Mouse (Mus musculus): ENCODE results near the gene Pkig. TPM values are rescaled to one million over a fixed set of nuclear protein-coding genes. Genes with fewer than 3 reads are reported as not detected.

Gene Pkig
- total and polyA plus RNA-seq, 2 experiments from 2014 or later: 90.5 to 161 TPM

- H3K4me2 ChIP-seq (ENCODE audit: low read depth, low read length, poor library complexity, severe bottlenecking): no peak overlapping the region
- no peaks in the 10 kb centered on the region for H3K36me3 ChIP-seq (ENCODE audit: insufficient read depth, low read length)
- no peak for ATAC-seq (ENCODE audit: low FRiP score)
- peaks cover 10% of the 10 kb centered on the region; the same call in 1 of the 2 replicates for H3K4me1 ChIP-seq (ENCODE audit: insufficient read depth, low read length)
- H3K27ac ChIP-seq (ENCODE audit: low read depth, low read length): peak overlapping the region; percentile 32; the same call in 1 of the 2 replicates
- H3K9ac ChIP-seq (replicated peaks; ENCODE audit: low read length, poor library complexity, severe bottlenecking): no peak overlapping the region
- 82% methylated on average over 3 of the region's 3 CpGs for WGBS
- DNase-seq (ENCODE audit: low spot score): no peak
- TF ChIP-seq CTCF (IDR thresholded peaks at IDR 0.05): no peak
- H3K27me3 ChIP-seq (ENCODE audit: insufficient read depth, low read length): no peaks in the 10 kb centered on the region
- no peaks in the 10 kb centered on the region for H3K9me3 ChIP-seq (ENCODE audit: low read length)
- no peak overlapping the region for H3K4me3 ChIP-seq (ENCODE audit: low read depth, low read length)
Observed at GRCm38 (mm10) chr2:163689771-163690170, 31.6 kb downstream of the Pkig start.

- WGBS: 58% methylated on average over 8 of the region's 8 CpGs
- Histone ChIP-seq H3K4me1 (ENCODE audit: insufficient read depth, low read length) (peaks cover 6% of the 10 kb centered on the region; the same call in 1 of the 2 replicates), H3K9ac (replicated peaks; ENCODE audit: low read length, poor library complexity, severe bottlenecking) (peak overlapping the region; percentile 39; the same call in 1 of the 2 replicates), H3K4me3 (ENCODE audit: low read depth, low read length) (no peak overlapping the region), H3K27ac (ENCODE audit: low read depth, low read length) (no peak overlapping the region), H3K27me3 (ENCODE audit: insufficient read depth, low read length) (no peaks in the 10 kb centered on the region), H3K4me2 (ENCODE audit: low read depth, low read length, poor library complexity, severe bottlenecking) (no peak overlapping the region), H3K9me3 (ENCODE audit: low read length) (no peaks in the 10 kb centered on the region), H3K36me3 (ENCODE audit: insufficient read depth, low read length) (no peaks in the 10 kb centered on the region)
- TF ChIP-seq CTCF (IDR thresholded peaks at IDR 0.05): no peak
- DNase-seq (ENCODE audit: low spot score) (peak; percentile 34), ATAC-seq (ENCODE audit: low FRiP score) (no peak)
Observed at GRCm38 (mm10) chr2:163690409-163691304, 32.5 kb downstream of the Pkig start.

- Histone ChIP-seq H3K4me2 (ENCODE audit: low read depth, low read length, poor library complexity, severe bottlenecking) (no peak overlapping the region), H3K9ac (replicated peaks; ENCODE audit: low read length, poor library complexity, severe bottlenecking) (no peak overlapping the region), H3K4me3 (ENCODE audit: low read depth, low read length) (no peak overlapping the region), H3K36me3 (ENCODE audit: insufficient read depth, low read length) (no peaks in the 10 kb centered on the region), H3K27me3 (ENCODE audit: insufficient read depth, low read length) (no peaks in the 10 kb centered on the region), H3K4me1 (ENCODE audit: insufficient read depth, low read length) (no peaks in the 10 kb centered on the region; the same call in 1 of the 2 replicates), H3K9me3 (ENCODE audit: low read length) (no peaks in the 10 kb centered on the region), H3K27ac (ENCODE audit: low read depth, low read length) (no peak overlapping the region)
- no peak for TF ChIP-seq CTCF (IDR thresholded peaks at IDR 0.05)
- no peak for DNase-seq (ENCODE audit: low spot score)
- WGBS: 90% methylated on average over 6 of the region's 6 CpGs
- no peak for ATAC-seq (ENCODE audit: low FRiP score)
Observed at GRCm38 (mm10) chr2:163691846-163692605, 33.8 kb downstream of the Pkig start.

- H3K27ac ChIP-seq (ENCODE audit: low read depth, low read length): no peak overlapping the region
- H3K4me2 ChIP-seq (ENCODE audit: low read depth, low read length, poor library complexity, severe bottlenecking): no peak overlapping the region
- H3K9me3 ChIP-seq (ENCODE audit: low read length): no peaks in the 10 kb centered on the region
- no peak for DNase-seq (ENCODE audit: low spot score)
- no peak for TF ChIP-seq CTCF (IDR thresholded peaks at IDR 0.05)
- WGBS: 83% methylated on average over 3 of the region's 3 CpGs
- no peak for ATAC-seq (ENCODE audit: low FRiP score)
- no peaks in the 10 kb centered on the region for H3K36me3 ChIP-seq (ENCODE audit: insufficient read depth, low read length)
- H3K9ac ChIP-seq (replicated peaks; ENCODE audit: low read length, poor library complexity, severe bottlenecking): no peak overlapping the region
- H3K4me3 ChIP-seq (ENCODE audit: low read depth, low read length): no peak overlapping the region
- H3K4me1 ChIP-seq (ENCODE audit: insufficient read depth, low read length): no peaks in the 10 kb centered on the region; the same call in 1 of the 2 replicates
- no peaks in the 10 kb centered on the region for H3K27me3 ChIP-seq (ENCODE audit: insufficient read depth, low read length)
Observed at GRCm38 (mm10) chr2:163692873-163693612, 34.9 kb downstream of the Pkig start.

- H3K4me2 ChIP-seq (ENCODE audit: low read depth, low read length, poor library complexity, severe bottlenecking): no peak overlapping the region
- H3K27ac ChIP-seq (ENCODE audit: low read depth, low read length): no peak overlapping the region
- no peaks in the 10 kb centered on the region for H3K36me3 ChIP-seq (ENCODE audit: insufficient read depth, low read length)
- 67% methylated on average over 9 of the region's 9 CpGs for WGBS
- H3K4me3 ChIP-seq (ENCODE audit: low read depth, low read length): no peak overlapping the region
- no peaks in the 10 kb centered on the region for H3K9me3 ChIP-seq (ENCODE audit: low read length)
- no peak for TF ChIP-seq CTCF (IDR thresholded peaks at IDR 0.05)
- no peak for ATAC-seq (ENCODE audit: low FRiP score)
- no peak for DNase-seq (ENCODE audit: low spot score)
- no peak overlapping the region for H3K9ac ChIP-seq (replicated peaks; ENCODE audit: low read length, poor library complexity, severe bottlenecking)
- H3K27me3 ChIP-seq (ENCODE audit: insufficient read depth, low read length): no peaks in the 10 kb centered on the region
- H3K4me1 ChIP-seq (ENCODE audit: insufficient read depth, low read length): no peaks in the 10 kb centered on the region; the same call in 1 of the 2 replicates
Observed at GRCm38 (mm10) chr2:163693716-163694314, 35.6 kb downstream of the Pkig start.
